Mouse (Mus musculus): ENCODE measurements around the gene Mfsd4a.

- TF ChIP-seq POLR2A (IDR thresholded peaks at IDR 0.05; ENCODE audit: borderline replicate concordance, insufficient read depth, low read length) = no peak
- no peak for TF ChIP-seq CTCF (IDR thresholded peaks at IDR 0.05; ENCODE audit: borderline replicate concordance, insufficient read depth, low read depth, low read length)
Measured at GRCm38 (mm10) chr1:132104353-132104752, 36.5 kb upstream of the Mfsd4a start.
